In genomic region chr11:85760486-85761141, GRCm38 (mm10) we compare ENCODE assay signal across 8 mouse cellular contexts.
DNase-seq lines count a peak whose midpoint lies in the region; ATAC-seq and TF ChIP-seq lines count a peak whose summit lies in the region.

No protein-coding gene starts in this region.

- peaks cover 3% of the 10 kb centered on the region; the same call in 1 of the 2 replicates for H3K4me1 ChIP-seq in lung, adult 2 months (ENCODE audit: control insufficient read depth, insufficient read depth, low read length)
- H3K4me1 ChIP-seq in forebrain, embryonic 16.5 days (replicated peaks; ENCODE audit: control insufficient read depth, insufficient read depth, low read length): peaks cover 13% of the 10 kb centered on the region
- peaks cover 12% of the 10 kb centered on the region; the same call in 1 of the 2 replicates for H3K4me1 ChIP-seq in heart, postnatal 0 days (ENCODE audit: control insufficient read depth, insufficient read depth)
- peaks cover 12% of the 10 kb centered on the region for H3K4me1 ChIP-seq in midbrain, embryonic 16.5 days (ENCODE audit: control insufficient read depth, insufficient read depth, low read length)

- WGBS in lung, adult 2 months: 49% methylated on average over 6 of the region's 6 CpGs
- WGBS in forebrain, embryonic 16.5 days: 24% methylated on average over 6 of the region's 6 CpGs
- 21% methylated on average over 6 of the region's 6 CpGs for WGBS in heart, postnatal 0 days
- WGBS in midbrain, embryonic 16.5 days: 31% methylated on average over 6 of the region's 6 CpGs

- no peaks in the 10 kb centered on the region for H3K36me3 ChIP-seq in forebrain, embryonic 16.5 days (ENCODE audit: control insufficient read depth, insufficient read depth)
- no peaks in the 10 kb centered on the region for H3K36me3 ChIP-seq in heart, postnatal 0 days (replicated peaks; ENCODE audit: control insufficient read depth, insufficient read depth, low read length)
- H3K36me3 ChIP-seq in midbrain, embryonic 16.5 days (ENCODE audit: control insufficient read depth, insufficient read depth, low read length): no peaks in the 10 kb centered on the region

- TF ChIP-seq CTCF in lung, adult 2 months (IDR thresholded peaks at IDR 0.05; ENCODE audit: insufficient read depth, low read length): no peak
- TF ChIP-seq CTCF in heart, postnatal 0 days (IDR thresholded peaks at IDR 0.05; ENCODE audit: low read depth): no peak

- peak; percentile 34 to 55 for DNase-seq in lung, adult 18-20 months
- DNase-seq in lung, adult 2 months: no peak
- peak; percentile 61 for DNase-seq in heart, postnatal 0 days (ENCODE audit: low spot score)
- peak; percentile 31 to 40 for DNase-seq in layer of hippocampus, postnatal 14 days (ENCODE audit: low spot score in 2 of 2)
- DNase-seq in urinary bladder, postnatal 14 days (ENCODE audit: low spot score): peak; percentile 71
- no peak for DNase-seq in cerebellum, adult 9-11 months

- TF ChIP-seq EP300 in heart, postnatal 0 days (IDR thresholded peaks at IDR 0.05; ENCODE audit: low read depth): no peak

- peak overlapping the region; percentile 4; the same call in 1 of the 2 replicates for H3K27ac ChIP-seq in forebrain, embryonic 16.5 days (ENCODE audit: low read length)
- H3K27ac ChIP-seq in heart, postnatal 0 days (ENCODE audit: low read depth): peak overlapping the region; percentile 40
- H3K27ac ChIP-seq in midbrain, embryonic 16.5 days (ENCODE audit: low read length): peak overlapping the region; percentile 30; the same call in 1 of the 2 replicates

- no peak for TF ChIP-seq POLR2A in lung, adult 2 months (IDR thresholded peaks at IDR 0.05; ENCODE audit: borderline replicate concordance, extremely low read depth, low read depth, low read length)

- no peak overlapping the region for H3K4me2 ChIP-seq in forebrain, embryonic 16.5 days (ENCODE audit: low read length)
- H3K4me2 ChIP-seq in heart, postnatal 0 days (ENCODE audit: low read depth, low read length): no peak overlapping the region
- no peak overlapping the region for H3K4me2 ChIP-seq in midbrain, embryonic 16.5 days (ENCODE audit: low read length)

- no peaks in the 10 kb centered on the region for H3K9me3 ChIP-seq in forebrain, embryonic 16.5 days (ENCODE audit: control insufficient read depth, low read length)
- no peaks in the 10 kb centered on the region for H3K9me3 ChIP-seq in heart, postnatal 0 days (replicated peaks; ENCODE audit: control insufficient read depth, low read length)
- no peaks in the 10 kb centered on the region for H3K9me3 ChIP-seq in midbrain, embryonic 16.5 days (replicated peaks; ENCODE audit: control insufficient read depth, low read length, poor library complexity, severe bottlenecking)

- H3K27me3 ChIP-seq in forebrain, embryonic 16.5 days (replicated peaks; ENCODE audit: control insufficient read depth, insufficient read depth, low read length): no peaks in the 10 kb centered on the region; the same call in 1 of the 2 replicates
- H3K27me3 ChIP-seq in heart, postnatal 0 days (ENCODE audit: control insufficient read depth, insufficient read depth, low read length): no peaks in the 10 kb centered on the region
- no peaks in the 10 kb centered on the region for H3K27me3 ChIP-seq in midbrain, embryonic 16.5 days (ENCODE audit: control insufficient read depth, insufficient read depth, low read depth, low read length)

- H3K4me3 ChIP-seq in lung, adult 2 months (replicated peaks; ENCODE audit: extremely low read depth, low read depth, low read length): no peak overlapping the region
- no peak overlapping the region for H3K4me3 ChIP-seq in forebrain, embryonic 16.5 days (replicated peaks; ENCODE audit: low read length)
- no peak overlapping the region for H3K4me3 ChIP-seq in heart, postnatal 0 days (ENCODE audit: low read depth, low read length)
- H3K4me3 ChIP-seq in midbrain, embryonic 16.5 days (ENCODE audit: low read depth, low read length): no peak overlapping the region

- ATAC-seq in forebrain, embryonic 16.5 days: peak; percentile 68
- peak; percentile 72 for ATAC-seq in heart, postnatal 0 days (ENCODE audit: insufficient read depth, low read depth)
- ATAC-seq in midbrain, embryonic 16.5 days: no peak

- H3K9ac ChIP-seq in forebrain, embryonic 16.5 days (replicated peaks; ENCODE audit: low read depth, low read length): no peak overlapping the region
- H3K9ac ChIP-seq in heart, postnatal 0 days (replicated peaks; ENCODE audit: low read depth, low read length): no peak overlapping the region
- no peak overlapping the region for H3K9ac ChIP-seq in midbrain, embryonic 16.5 days (ENCODE audit: low read depth, low read length)

Comparison
In these comparisons a context has a peak if more than half of its experiments do, and no peak if none do; other contexts are left out.
1. DNase-seq: peak in lung, adult 18-20 months (2 of 2), heart, postnatal 0 days (single experiment), layer of hippocampus, postnatal 14 days (2 of 2) and urinary bladder, postnatal 14 days (single experiment); none in lung, adult 2 months (single experiment) and cerebellum, adult 9-11 months (single experiment).
2. Peak in every context shown above with its lines, with median percentiles within 50 percentile points of each other: H3K27ac ChIP-seq.